Mouse (Mus musculus) lung, postnatal 0 days (tissue): ENCODE measurements around the gene Kiss1. TPM values are rescaled to one million over a fixed set of nuclear protein-coding genes. Genes with fewer than 3 reads are reported as not detected.

Experiments
- ATAC-seq: fragments of 200-750 bp; cut with Nextera tagmentation; 2 replicates; pipeline ENCODE4 v1.8.0; 2017; ENCODE audit warnings: moderate library complexity
- DNase-seq: peaks from one replicate; pipeline ENCODE4 v3.0.0-alpha.2; 2016; ENCODE audit warnings: low spot score
- H3K27ac ChIP-seq: fragments of 300-500 bp; sonication (generic); 2 replicates; pipeline ENCODE4 v1.5.1; 2014; ENCODE audit warnings: antibody characterized with exemption, mild to moderate bottlenecking, low read length, mixed read lengths
- H3K27me3 ChIP-seq: fragments of 300-500 bp; sonication (generic); replicated peaks from 2 replicates; pipeline ENCODE4 v1.6.1; 2014; ENCODE audit warnings: low read length, mixed read lengths; ENCODE audit not compliant: insufficient read depth
- H3K36me3 ChIP-seq: fragments of 300-500 bp; sonication (generic); 2 replicates; pipeline ENCODE4 v1.6.1; 2014; ENCODE audit warnings: low read length, mixed read lengths; ENCODE audit not compliant: insufficient read depth
- H3K4me1 ChIP-seq: fragments of 300-500 bp; sonication (generic); 2 replicates; pipeline ENCODE4 v1.6.1; 2014; ENCODE audit warnings: antibody characterized with exemption, low read depth, low read length, mixed read lengths; ENCODE audit not compliant: insufficient read depth
- H3K4me2 ChIP-seq: fragments of 300-500 bp; sonication (generic); replicated peaks from 2 replicates; pipeline ENCODE4 v1.6.1; 2014; ENCODE audit warnings: low read depth, mild to moderate bottlenecking, low read length, moderate library complexity, mixed read lengths
- H3K4me3 ChIP-seq: fragments of 300-500 bp; sonication (generic); 2 replicates; pipeline ENCODE4 v1.5.1; 2014; ENCODE audit warnings: low read depth, low read length
- H3K9ac ChIP-seq: fragments of 300-500 bp; sonication (generic); replicated peaks from 2 replicates; pipeline ENCODE4 v1.6.1; 2014; ENCODE audit warnings: low read depth, mild to moderate bottlenecking
- H3K9me3 ChIP-seq: fragments of 300-500 bp; sonication (generic); 2 replicates; pipeline ENCODE4 v1.6.1; 2016; ENCODE audit warnings: low read length, mixed read lengths
- CTCF ChIP-seq: IDR thresholded peaks from 2 replicates; pipeline ENCODE4 v1.5.1; 2016; ENCODE audit warnings: antibody characterized with exemption, mild to moderate bottlenecking
- EP300 ChIP-seq: IDR thresholded peaks from 2 replicates; pipeline ENCODE4 v1.6.1; 2016; ENCODE audit warnings: antibody characterized with exemption, mild to moderate bottlenecking, control low read depth
- WGBS: fragments of 180-500 bp; shearing (Covaris S2); extraction: QIAGEN DNeasy Blood & Tissue Kit; methylation state at CpG from one replicate; pipeline ENCODE4 v1.1.7; 2014; 5-methylcytosine and 5-hydroxymethylcytosine counted together
- polyA plus RNA-seq: library from polyadenylated mRNA; unstranded; fragments of >200 nt; fragmentation: Nextera tagmentation; extraction: Ambion mirVana; gene quantifications from 2 replicates; pipeline ENCODE4 v1.2.1, GENCODE M21; 2015

Gene Kiss1
- 15.2 and 19.2 TPM in 2 replicates for polyA plus RNA-seq

DNA sequence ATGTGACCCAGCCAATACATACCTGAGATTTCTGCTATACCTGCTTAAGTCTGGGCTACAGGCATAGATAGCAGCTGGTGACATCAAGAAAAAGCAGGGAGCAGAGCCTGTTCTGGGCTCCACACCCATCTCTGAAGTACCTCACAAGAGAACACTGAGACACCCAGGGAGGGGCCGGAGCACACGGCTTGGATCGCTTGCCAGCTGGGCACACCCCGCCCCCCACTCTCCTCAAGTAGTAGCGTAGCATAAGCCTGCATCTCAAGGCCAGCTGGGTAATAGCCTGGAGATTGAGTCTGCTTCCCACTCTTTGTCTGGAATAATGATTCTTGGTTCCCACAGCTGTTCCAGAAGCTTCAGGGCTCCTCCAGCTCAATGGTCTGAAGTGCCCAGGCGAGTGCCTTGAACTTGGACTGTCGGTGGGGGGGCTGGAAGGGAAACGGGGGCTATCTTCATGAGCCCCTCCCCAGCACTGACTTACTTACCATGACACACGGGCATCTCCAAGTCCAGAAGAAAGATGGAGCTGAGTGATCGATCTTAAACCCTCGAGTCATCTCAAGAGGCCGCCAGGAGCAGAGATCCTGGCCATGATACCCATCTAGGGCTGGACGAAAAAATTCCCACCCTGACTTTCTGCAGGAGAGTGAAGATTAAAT lies at the start of gene Kiss1:
Kiss1 (plus strand) TSS at position 609 of the 659 bp plus-strand sequence.
- H3K4me3 ChIP-seq = no peak within 1 kb of the TSS
- 62% methylated on average over 13 of the region's 13 CpGs for WGBS
- peaks cover 3% of the 10 kb centered on the region; the same call in 1 of the 2 replicates for H3K4me1 ChIP-seq
- peak; percentile 89 for DNase-seq
- no peaks in the 10 kb centered on the region for H3K27me3 ChIP-seq
- ATAC-seq = peak; percentile 95
- H3K9me3 ChIP-seq = no peaks in the 10 kb centered on the region
- no peak within 1 kb of the TSS for H3K4me2 ChIP-seq
- H3K9ac ChIP-seq = no peak within 1 kb of the TSS
- H3K27ac ChIP-seq = peak within 1 kb of the TSS; percentile 57; the same call in 1 of the 2 replicates
- TF ChIP-seq CTCF (no peak), EP300 (peak; percentile 53; the same call in 1 of the 2 replicates)
- no peaks in the 10 kb centered on the region for H3K36me3 ChIP-seq

DNA sequence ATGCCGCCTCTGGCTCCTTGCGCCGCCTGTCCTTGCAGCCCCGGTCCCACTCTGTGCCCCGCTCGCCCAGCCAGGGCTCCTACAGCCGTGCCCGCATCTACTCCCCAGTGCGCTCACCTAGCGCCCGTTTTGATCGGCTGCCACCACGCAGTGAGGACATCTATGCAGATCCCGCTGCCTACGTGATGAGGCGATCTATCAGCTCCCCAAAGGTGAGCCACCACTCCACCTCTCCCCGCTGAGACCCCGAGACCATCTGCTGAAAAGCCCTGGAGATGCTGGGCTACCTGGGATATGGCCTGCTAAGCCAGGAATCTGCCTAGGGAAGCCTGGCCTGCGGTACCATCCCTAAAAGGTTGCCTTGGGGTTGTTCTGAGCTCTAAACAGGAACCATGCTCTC lies 47.5 kb upstream of the Kiss1 start:
- no peak overlapping the region for H3K4me3 ChIP-seq
- no peak overlapping the region for H3K9ac ChIP-seq
- H3K4me1 ChIP-seq = no peaks in the 10 kb centered on the region
- DNase-seq (no peak), ATAC-seq (no peak)
- H3K9me3 ChIP-seq = no peaks in the 10 kb centered on the region
- no peaks in the 10 kb centered on the region for H3K36me3 ChIP-seq
- TF ChIP-seq CTCF (no peak), EP300 (no peak)
- H3K27ac ChIP-seq = no peak overlapping the region
- no peak overlapping the region for H3K4me2 ChIP-seq
- H3K27me3 ChIP-seq = no peaks in the 10 kb centered on the region
- 90% methylated on average over 19 of the region's 19 CpGs for WGBS

DNA sequence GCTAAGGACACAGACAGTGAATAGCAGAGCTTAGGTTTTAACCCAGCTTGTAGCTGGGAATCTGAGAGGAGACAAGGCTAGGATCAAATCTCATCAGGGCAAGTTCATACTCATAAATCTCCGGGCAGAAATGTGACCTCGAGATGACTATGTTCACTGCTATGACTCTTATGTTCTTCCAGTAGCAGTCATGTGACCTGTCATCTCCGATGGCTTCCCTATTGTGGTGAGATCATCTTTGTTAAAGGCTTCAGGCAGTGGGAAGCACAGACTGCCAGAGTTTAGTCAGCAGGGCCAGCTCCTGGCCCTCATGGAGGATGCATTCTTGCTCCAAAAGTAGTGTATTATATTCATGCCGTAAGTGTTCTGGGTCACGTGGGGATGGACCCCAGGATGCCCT lies 44.7 kb upstream of the Kiss1 start:
- no peaks in the 10 kb centered on the region for H3K9me3 ChIP-seq
- DNase-seq (peak; percentile 16), ATAC-seq (peak; percentile 19; the same call in 1 of the 2 replicates)
- WGBS = 62% methylated on average over 5 of the region's 5 CpGs
- H3K36me3 ChIP-seq = no peaks in the 10 kb centered on the region
- no peak overlapping the region for H3K4me2 ChIP-seq
- no peak overlapping the region for H3K27ac ChIP-seq
- TF ChIP-seq CTCF = no peak
- no peak for TF ChIP-seq EP300
- H3K4me3 ChIP-seq = no peak overlapping the region
- H3K9ac ChIP-seq = no peak overlapping the region
- H3K27me3 ChIP-seq = no peaks in the 10 kb centered on the region
- H3K4me1 ChIP-seq = no peaks in the 10 kb centered on the region

DNA sequence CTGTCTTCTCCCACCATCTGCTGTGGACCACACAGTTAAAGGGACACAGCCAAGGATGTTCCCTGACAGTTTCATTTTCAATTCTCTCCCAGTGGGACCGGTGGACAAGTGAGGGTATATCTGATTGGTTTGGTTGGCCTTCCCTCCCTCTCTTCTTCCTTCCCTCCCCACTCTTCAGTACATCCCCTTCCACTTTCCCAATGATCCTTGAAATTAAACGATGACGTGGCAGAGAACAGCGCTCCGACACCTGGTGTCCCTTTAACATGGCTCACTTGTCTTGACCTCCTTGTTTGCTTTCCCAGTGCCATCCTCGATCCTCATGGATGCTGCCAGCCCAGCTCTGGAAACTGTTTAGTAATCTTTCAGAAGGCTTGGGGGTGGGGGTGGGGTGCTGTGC lies 43.1 kb upstream of the Kiss1 start:
- Histone ChIP-seq H3K27ac (no peak overlapping the region), H3K27me3 (no peaks in the 10 kb centered on the region), H3K4me1 (no peaks in the 10 kb centered on the region), H3K4me3 (no peak overlapping the region), H3K36me3 (no peaks in the 10 kb centered on the region), H3K4me2 (no peak overlapping the region), H3K9ac (no peak overlapping the region), H3K9me3 (no peaks in the 10 kb centered on the region)
- no peak for ATAC-seq
- DNase-seq = no peak
- 69% methylated on average over 6 of the region's 6 CpGs for WGBS
- TF ChIP-seq CTCF = no peak
- no peak for TF ChIP-seq EP300

DNA sequence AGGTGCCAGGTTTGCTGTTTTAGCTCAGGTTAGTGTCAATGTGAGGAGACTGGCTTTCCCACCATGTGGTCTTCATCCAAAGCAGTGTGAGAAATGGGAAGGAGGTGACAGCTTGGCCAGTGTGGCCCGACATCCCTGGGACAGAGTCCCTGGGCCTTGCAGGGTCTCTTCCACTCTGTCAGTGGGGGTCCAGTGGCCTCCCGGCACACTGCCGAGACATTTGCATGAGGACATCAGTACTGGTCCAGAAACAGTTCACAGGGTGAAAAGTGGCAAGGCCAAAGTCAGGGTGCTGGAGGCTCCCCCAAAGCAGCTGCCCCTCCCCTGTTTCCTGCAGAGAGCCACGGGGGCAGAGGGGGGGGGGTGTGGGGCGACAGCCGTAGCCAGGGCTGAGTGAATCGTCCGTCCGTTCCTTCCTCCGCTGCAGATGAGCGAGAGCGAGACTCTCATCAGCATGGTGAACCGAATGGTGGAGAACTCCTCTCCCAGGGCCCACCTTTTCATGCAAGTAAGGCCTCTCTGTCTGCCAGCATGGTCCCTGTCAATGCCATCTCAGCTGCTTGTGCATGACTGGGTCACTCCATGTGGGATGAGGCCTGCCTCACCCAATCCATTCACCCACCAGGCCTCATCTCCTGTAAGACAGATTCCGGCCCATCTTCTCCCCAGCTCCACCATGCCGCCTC lies 42.6 kb upstream of the Kiss1 start:
- Histone ChIP-seq H3K9ac (no peak overlapping the region), H3K36me3 (no peaks in the 10 kb centered on the region), H3K9me3 (no peaks in the 10 kb centered on the region), H3K27ac (no peak overlapping the region), H3K27me3 (no peaks in the 10 kb centered on the region), H3K4me1 (no peaks in the 10 kb centered on the region), H3K4me3 (no peak overlapping the region), H3K4me2 (no peak overlapping the region)
- no peak for TF ChIP-seq CTCF
- TF ChIP-seq EP300 = no peak
- WGBS = 64% methylated on average over 14 of the region's 15 CpGs
- ATAC-seq (no peak), DNase-seq (no peak)

DNA sequence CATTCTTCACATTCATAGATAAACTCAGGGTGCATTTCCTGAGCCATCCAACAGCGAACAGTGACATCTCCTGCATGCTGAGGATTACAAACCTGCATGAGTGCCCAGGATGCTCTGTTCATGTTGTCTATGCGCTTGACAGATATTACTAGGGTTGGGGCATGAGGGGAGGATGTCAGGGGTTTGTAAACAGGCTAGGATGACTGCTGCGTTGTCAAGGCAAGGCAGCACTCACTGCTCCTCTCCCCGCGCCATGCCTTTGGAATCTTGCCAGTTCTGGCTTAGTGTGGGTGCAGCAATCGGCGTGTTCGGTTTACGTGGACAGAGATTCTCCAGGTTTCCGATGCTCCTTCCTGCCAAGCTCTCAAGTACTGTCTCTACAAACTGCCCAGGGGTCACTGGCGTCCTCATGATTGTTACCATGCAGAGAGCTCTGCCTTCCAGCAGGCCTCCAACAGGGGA lies 42.0 kb upstream of the Kiss1 start:
- Histone ChIP-seq H3K9me3 (no peaks in the 10 kb centered on the region), H3K36me3 (no peaks in the 10 kb centered on the region), H3K27ac (no peak overlapping the region), H3K27me3 (no peaks in the 10 kb centered on the region), H3K9ac (no peak overlapping the region), H3K4me3 (no peak overlapping the region), H3K4me2 (no peak overlapping the region), H3K4me1 (no peaks in the 10 kb centered on the region)
- ATAC-seq = no peak
- 66% methylated on average over 11 of the region's 11 CpGs for WGBS
- no peak for TF ChIP-seq EP300
- DNase-seq = no peak
